Mouse (Mus musculus) heart, embryonic 13.5 days (tissue): ENCODE measurements at regions not wholly inside any gene's neighbourhood (a gene's known extent, or its start where the extent isn't known, plus 50 kb on each side); places are given as distances from the start of the nearest gene placed in this dataset.

Experiments
- ATAC-seq: fragments of 200-750 bp; cut with Nextera tagmentation; 2 replicates; pipeline ENCODE4 v1.8.0; 2017; ENCODE audit warnings: moderate TSS enrichment; ENCODE audit not compliant: insufficient number of reproducible peaks, low FRiP score, low TSS enrichment; ENCODE audit errors: extremely low read depth
- H3K27ac ChIP-seq: fragments of 300-500 bp; sonication (generic); replicated peaks from 2 replicates; pipeline ENCODE4 v1.5.1; 2015; ENCODE audit warnings: moderate library complexity, mild to moderate bottlenecking, inconsistent platforms
- H3K27me3 ChIP-seq: fragments of 300-500 bp; sonication (generic); replicated peaks from 2 replicates; pipeline ENCODE4 v1.6.1; 2015; ENCODE audit warnings: mild to moderate bottlenecking, inconsistent platforms
- H3K36me3 ChIP-seq: fragments of 300-500 bp; sonication (generic); 2 replicates; pipeline ENCODE4 v1.6.1; 2015; ENCODE audit warnings: mild to moderate bottlenecking, inconsistent platforms
- H3K4me1 ChIP-seq: fragments of 300-500 bp; sonication (generic); 2 replicates; pipeline ENCODE4 v1.6.1; 2015; ENCODE audit warnings: inconsistent platforms
- H3K4me2 ChIP-seq: fragments of 300-500 bp; sonication (generic); 2 replicates; pipeline ENCODE4 v1.6.1; 2015; ENCODE audit warnings: inconsistent platforms, mild to moderate bottlenecking, moderate library complexity
- H3K4me3 ChIP-seq: fragments of 300-500 bp; sonication (generic); 2 replicates; pipeline ENCODE4 v1.5.1; 2015; ENCODE audit warnings: moderate library complexity, mild to moderate bottlenecking, inconsistent platforms
- H3K9ac ChIP-seq: fragments of 300-500 bp; sonication (generic); 2 replicates; pipeline ENCODE4 v1.6.1; 2015; ENCODE audit warnings: inconsistent platforms, mild to moderate bottlenecking, moderate library complexity
- H3K9me3 ChIP-seq: fragments of 300-500 bp; sonication (generic); 2 replicates; pipeline ENCODE4 v1.6.1; 2016; ENCODE audit warnings: inconsistent platforms
- WGBS: fragments of 180-500 bp; shearing (Covaris S2); methylation state at CpG from one replicate; pipeline ENCODE4 v1.1.7; 2015; ENCODE audit warnings: mixed read lengths; 5-methylcytosine and 5-hydroxymethylcytosine counted together

DNA sequence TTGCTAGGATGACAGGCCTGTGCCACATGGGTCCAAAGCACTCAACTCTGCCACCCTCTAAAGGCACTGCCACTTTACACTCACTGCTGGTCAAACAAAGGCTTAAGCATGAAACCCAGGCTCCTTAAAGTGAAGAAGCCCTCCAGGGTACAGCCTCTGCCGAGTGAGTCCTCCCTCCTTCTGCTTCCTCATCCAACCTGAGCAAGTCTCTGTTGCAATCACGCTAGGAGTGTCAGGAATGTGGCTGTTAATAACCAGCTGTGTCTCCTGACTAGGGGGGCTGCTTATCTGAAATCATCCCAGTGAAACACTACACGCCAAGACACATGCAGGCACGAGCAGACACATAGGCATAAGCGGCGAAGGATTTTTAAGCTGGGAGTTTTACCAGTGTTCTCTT is 99.2 kb upstream of the Jarid2 start:
- 19% methylated on average over 6 of the region's 6 CpGs for WGBS
- no peak for ATAC-seq
- no peaks in the 10 kb centered on the region for H3K27me3 ChIP-seq
- 0 out of 2 replicates have a peak overlapping the region, but pooled peaks have one; percentile 25 for H3K27ac ChIP-seq
- peaks cover 49% of the 10 kb centered on the region for H3K4me1 ChIP-seq
- H3K36me3 ChIP-seq: no peaks in the 10 kb centered on the region
- H3K4me3 ChIP-seq: no peak overlapping the region
- H3K4me2 ChIP-seq: no peak overlapping the region
- peaks cover 4% of the 10 kb centered on the region; the same call in 1 of the 2 replicates for H3K9me3 ChIP-seq
- H3K9ac ChIP-seq: 0 out of 2 replicates have a peak overlapping the region, but pooled peaks have one; percentile 20

GRCm38 (mm10) chr13:44634616-44635015 is 94.7 kb upstream of the Jarid2 start:
- H3K4me3 ChIP-seq: peak overlapping the region; percentile 21; the same call in 1 of the 2 replicates
- WGBS: 32% methylated on average over 11 of the region's 11 CpGs
- H3K27me3 ChIP-seq: no peaks in the 10 kb centered on the region
- no peaks in the 10 kb centered on the region for H3K36me3 ChIP-seq
- no peak overlapping the region for H3K27ac ChIP-seq
- H3K9ac ChIP-seq: no peak overlapping the region
- peak overlapping the region; percentile 59 for H3K4me2 ChIP-seq
- H3K4me1 ChIP-seq: peaks cover 28% of the 10 kb centered on the region
- no peak for ATAC-seq
- peaks cover 4% of the 10 kb centered on the region; the same call in 1 of the 2 replicates for H3K9me3 ChIP-seq

DNA sequence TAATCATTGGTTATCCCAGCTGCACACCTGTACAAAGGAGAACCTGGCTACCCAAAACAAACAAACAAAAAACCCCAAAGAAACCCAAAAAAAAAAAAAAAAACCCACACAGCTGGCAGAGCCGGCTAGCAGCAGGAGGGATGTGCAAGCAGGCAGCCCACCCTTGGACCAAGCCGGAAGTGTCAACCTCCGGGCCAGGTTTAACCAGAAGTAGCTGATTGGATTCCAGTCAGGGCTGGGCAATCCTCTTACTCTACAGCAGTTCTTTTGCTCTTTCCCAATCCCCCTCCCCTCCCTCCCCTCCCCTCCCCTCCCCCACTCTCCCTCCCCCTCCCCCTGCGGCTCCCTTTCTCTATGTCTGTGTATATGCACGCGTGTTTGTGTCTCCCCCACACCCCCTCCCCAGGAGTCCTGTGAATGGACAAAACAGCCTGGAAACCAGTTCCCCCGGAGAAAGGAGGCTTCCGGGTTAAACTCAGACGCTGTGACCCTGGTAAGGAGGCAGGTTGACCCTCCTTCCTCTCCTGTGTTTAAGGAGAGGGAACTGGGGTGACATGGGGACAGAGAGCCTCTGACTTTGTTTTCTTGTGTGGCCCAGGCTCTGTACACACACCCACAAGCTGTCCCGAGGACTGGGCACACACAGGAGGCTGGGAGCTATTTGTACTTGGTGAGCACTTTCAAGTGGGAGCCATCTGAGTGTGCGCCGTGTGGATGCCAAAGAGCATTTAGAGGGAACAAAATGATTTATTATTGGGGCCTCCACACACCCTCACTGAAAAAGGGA is 93.9 kb upstream of the Jarid2 start:
- Histone ChIP-seq H3K4me3 (peak overlapping the region; percentile 21), H3K27me3 (no peaks in the 10 kb centered on the region), H3K4me1 (peaks cover 20% of the 10 kb centered on the region), H3K9me3 (peaks cover 4% of the 10 kb centered on the region; the same call in 1 of the 2 replicates), H3K4me2 (peak overlapping the region; percentile 59), H3K36me3 (no peaks in the 10 kb centered on the region), H3K9ac (peak overlapping the region; percentile 19; the same call in 1 of the 2 replicates), H3K27ac (no peak overlapping the region)
- no peak for ATAC-seq
- 13% methylated on average over 9 of the region's 12 CpGs for WGBS

DNA sequence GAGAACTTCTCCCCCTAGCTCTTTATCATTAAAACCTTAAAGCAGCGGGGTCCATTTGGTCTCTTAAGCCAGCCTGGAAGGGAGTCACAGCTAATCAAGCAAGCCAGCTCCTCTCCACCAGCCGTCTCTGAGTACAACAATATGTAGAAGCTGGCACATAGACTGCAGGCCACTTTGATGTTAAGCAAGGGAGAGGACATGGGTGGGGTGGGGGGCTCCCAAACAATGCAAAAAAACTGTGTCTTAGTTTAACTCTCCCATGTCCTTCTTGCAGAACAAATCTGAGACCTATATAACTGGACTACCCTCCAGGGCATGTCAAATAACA is 93.3 kb upstream of the Jarid2 start:
- 42% methylated on average over 2 of the region's 2 CpGs for WGBS
- no peak overlapping the region for H3K4me3 ChIP-seq
- ATAC-seq: no peak

DNA sequence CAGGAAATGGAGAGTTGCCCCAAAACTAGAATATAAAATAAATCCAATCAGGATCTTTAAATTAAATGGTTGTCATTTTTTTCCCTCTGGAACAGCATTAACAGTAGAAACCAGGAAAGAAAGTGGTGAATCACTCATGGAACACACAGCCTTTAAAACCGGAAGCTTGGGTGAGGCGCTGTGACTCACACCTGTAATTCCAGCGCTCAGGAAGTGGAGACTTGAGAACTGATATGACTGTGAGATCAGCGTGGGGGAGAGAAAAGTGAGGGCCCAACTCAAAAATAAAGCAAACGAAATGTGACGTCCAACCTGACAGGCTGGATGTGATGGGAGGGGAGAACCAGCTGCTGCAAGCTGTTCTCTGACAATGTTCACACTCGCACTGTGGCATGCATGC is 86.9 kb upstream of the Jarid2 start:
- Histone ChIP-seq H3K36me3 (no peaks in the 10 kb centered on the region), H3K4me1 (0 out of 2 replicates have a peak, but pooled peaks cover 7% of the 10 kb centered on the region), H3K27me3 (no peaks in the 10 kb centered on the region), H3K27ac (no peak overlapping the region), H3K9me3 (no peaks in the 10 kb centered on the region), H3K9ac (no peak overlapping the region), H3K4me2 (no peak overlapping the region), H3K4me3 (no peak overlapping the region)
- no peak for ATAC-seq
- 58% methylated on average over 7 of the region's 7 CpGs for WGBS

More for the DNA sequence above, 93.3 kb upstream of the Jarid2 start:
- H3K36me3 ChIP-seq: no peaks in the 10 kb centered on the region
- H3K9ac ChIP-seq: no peak overlapping the region
- no peak overlapping the region for H3K27ac ChIP-seq
- H3K9me3 ChIP-seq: peaks cover 4% of the 10 kb centered on the region; the same call in 1 of the 2 replicates
- H3K4me2 ChIP-seq: no peak overlapping the region
- peaks cover 19% of the 10 kb centered on the region for H3K4me1 ChIP-seq
- H3K27me3 ChIP-seq: no peaks in the 10 kb centered on the region

GRCm38 (mm10) chr13:44650052-44650451 is 79.2 kb upstream of the Jarid2 start:
- 0 out of 2 replicates have a peak, but pooled peaks cover 7% of the 10 kb centered on the region for H3K4me1 ChIP-seq
- H3K36me3 ChIP-seq: no peaks in the 10 kb centered on the region
- no peaks in the 10 kb centered on the region for H3K9me3 ChIP-seq
- H3K4me3 ChIP-seq: no peak overlapping the region
- H3K27ac ChIP-seq: no peak overlapping the region
- H3K4me2 ChIP-seq: no peak overlapping the region
- no peak overlapping the region for H3K9ac ChIP-seq
- 47% methylated on average over 13 of the region's 13 CpGs for WGBS
- H3K27me3 ChIP-seq: no peaks in the 10 kb centered on the region; the same call in 1 of the 2 replicates
- no peak for ATAC-seq

DNA sequence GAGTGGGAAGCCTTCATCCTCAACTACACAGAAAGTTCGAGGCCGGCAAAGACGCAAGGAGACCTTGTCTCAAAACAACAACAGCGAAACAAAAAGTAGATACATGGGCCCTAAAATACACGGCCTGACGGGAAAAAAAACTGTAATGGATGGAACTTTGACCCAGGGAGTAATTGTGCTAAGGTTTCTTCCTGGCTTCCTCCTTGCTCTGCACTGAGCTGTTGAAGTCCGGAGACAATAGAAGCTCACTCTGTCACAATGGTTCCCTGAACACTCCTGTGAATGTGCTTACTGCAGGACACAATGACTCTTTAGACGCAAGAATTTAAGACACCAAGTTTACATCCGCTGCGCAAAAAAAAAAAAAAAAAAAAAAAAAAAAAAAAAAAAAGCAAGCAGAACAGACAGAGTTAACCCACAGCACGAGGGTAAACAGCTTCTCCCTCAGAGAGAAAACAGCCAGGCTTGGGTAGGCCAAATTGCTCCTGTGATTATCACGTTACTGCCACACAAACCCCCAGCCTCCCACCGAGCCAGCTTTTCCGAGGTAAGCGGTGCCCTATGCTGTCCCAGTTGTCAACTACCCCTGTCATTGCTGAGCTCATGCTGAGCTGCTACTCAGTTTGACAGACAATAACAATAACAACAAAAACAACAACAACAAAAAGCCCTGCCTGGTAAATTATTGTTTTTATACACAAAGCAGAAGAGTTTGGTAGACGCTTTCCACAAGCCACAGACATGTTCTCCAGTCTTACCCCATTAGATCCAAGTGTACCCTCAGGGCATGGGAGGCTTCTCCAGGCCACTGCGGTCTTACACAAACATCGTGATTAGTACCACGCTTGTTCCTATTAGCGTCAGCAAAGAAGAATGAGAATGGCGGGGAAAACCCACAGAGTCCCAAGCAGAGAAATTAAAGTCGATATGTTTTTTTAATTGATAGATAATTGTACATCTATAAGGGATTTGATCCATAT is 77.7 kb upstream of the Jarid2 start:
- no peak for ATAC-seq
- Histone ChIP-seq H3K27ac (no peak overlapping the region), H3K9ac (0 out of 2 replicates have a peak overlapping the region, but pooled peaks have one; percentile 21), H3K9me3 (no peaks in the 10 kb centered on the region), H3K27me3 (no peaks in the 10 kb centered on the region; the same call in 1 of the 2 replicates), H3K4me2 (no peak overlapping the region), H3K36me3 (no peaks in the 10 kb centered on the region), H3K4me3 (no peak overlapping the region), H3K4me1 (no peaks in the 10 kb centered on the region)
- WGBS: 41% methylated on average over 22 of the region's 22 CpGs

DNA sequence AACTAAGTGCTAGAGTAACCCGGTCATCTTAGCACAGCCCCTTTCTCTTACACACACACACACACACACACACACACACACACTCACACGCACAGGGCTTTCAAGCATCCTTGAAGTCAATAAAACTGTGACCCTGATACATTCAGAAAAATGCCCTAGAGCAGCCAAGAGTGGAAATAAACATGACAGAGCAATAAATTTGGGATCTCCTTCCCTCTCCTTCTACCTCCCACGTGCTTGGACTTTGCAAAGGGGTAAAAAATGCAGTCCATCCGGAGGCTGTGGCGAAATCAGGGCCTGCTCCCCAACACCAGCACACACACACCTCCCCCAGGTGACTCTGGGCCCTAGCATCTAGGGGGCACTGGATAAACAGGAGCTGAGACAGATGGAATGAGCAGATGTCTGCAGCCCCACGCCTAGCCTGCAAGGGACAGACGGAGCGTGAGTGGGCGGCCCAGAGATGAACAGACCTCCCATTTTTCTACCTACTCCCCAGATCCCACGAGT is 71.3 kb upstream of the Jarid2 start:
- Histone ChIP-seq H3K9ac (no peak overlapping the region), H3K4me2 (no peak overlapping the region), H3K36me3 (no peaks in the 10 kb centered on the region), H3K27me3 (no peaks in the 10 kb centered on the region), H3K9me3 (no peaks in the 10 kb centered on the region), H3K4me3 (no peak overlapping the region), H3K27ac (no peak overlapping the region), H3K4me1 (peaks cover 2% of the 10 kb centered on the region)
- ATAC-seq: no peak
- 66% methylated on average over 10 of the region's 10 CpGs for WGBS

DNA sequence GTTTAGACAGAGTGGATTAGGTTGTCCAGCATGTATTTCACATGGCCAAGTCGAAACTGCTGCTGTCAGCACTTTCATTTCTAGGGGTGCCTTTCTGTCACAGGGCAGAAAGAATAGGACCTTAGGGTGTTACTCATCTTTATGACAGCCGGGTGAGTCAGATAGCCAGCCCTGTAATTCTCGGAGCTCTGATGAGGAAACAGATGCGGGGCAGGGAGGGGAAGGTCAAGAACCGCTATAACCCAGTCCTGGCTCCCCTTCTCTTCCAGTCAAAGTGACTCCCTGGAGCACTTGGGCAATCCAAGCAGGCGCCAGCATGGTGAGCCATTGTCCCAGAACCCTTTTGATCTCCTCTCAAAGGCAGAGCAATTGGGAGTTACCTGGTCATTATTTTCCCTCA is 69.4 kb upstream of the Jarid2 start:
- ATAC-seq: no peak
- Histone ChIP-seq H3K36me3 (no peaks in the 10 kb centered on the region), H3K27me3 (no peaks in the 10 kb centered on the region), H3K4me1 (peaks cover 7% of the 10 kb centered on the region), H3K9me3 (no peaks in the 10 kb centered on the region), H3K4me2 (no peak overlapping the region), H3K9ac (no peak overlapping the region), H3K27ac (no peak overlapping the region), H3K4me3 (no peak overlapping the region)
- 52% methylated on average over 6 of the region's 6 CpGs for WGBS

DNA sequence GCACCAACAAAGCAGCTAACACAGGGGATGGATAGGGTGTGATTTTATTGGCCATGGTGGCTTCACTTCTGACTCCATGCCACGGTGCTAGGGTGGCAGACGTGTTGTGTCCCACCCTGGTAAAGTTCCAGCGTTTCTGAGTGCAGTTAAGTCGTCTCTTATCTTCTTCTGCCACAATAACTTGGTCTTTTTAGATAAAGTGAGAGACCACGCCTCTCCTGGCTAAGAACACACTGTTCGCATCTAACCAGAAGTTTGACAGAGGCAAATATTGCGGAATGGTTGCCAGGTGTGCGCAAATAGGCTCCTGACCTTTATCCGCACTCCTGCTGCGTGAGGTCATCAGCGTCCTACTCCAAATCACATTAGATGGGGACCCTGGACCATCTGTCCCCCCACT is 66.2 kb upstream of the Jarid2 start:
- H3K4me1 ChIP-seq: peaks cover 7% of the 10 kb centered on the region
- no peaks in the 10 kb centered on the region for H3K27me3 ChIP-seq
- no peak overlapping the region for H3K9ac ChIP-seq
- H3K4me3 ChIP-seq: no peak overlapping the region
- 57% methylated on average over 11 of the region's 11 CpGs for WGBS
- H3K9me3 ChIP-seq: no peaks in the 10 kb centered on the region
- no peaks in the 10 kb centered on the region for H3K36me3 ChIP-seq
- no peak; the same call in 1 of the 2 replicates for ATAC-seq
- H3K27ac ChIP-seq: no peak overlapping the region
- H3K4me2 ChIP-seq: peak overlapping the region; percentile 7; the same call in 1 of the 2 replicates

- Histone ChIP-seq H3K4me2 (no peak overlapping the region), H3K9me3 (no peaks in the 10 kb centered on the region), H3K36me3 (no peaks in the 10 kb centered on the region), H3K27ac (no peak overlapping the region), H3K27me3 (no peaks in the 10 kb centered on the region), H3K9ac (no peak overlapping the region), H3K4me3 (no peak overlapping the region), H3K4me1 (peaks cover 7% of the 10 kb centered on the region)
- WGBS: 53% methylated on average over 7 of the region's 7 CpGs
- no peak for ATAC-seq
Observed at GRCm38 (mm10) chr13:44663730-44664129, 65.5 kb upstream of the Jarid2 start.
